Mouse (Mus musculus) retina, postnatal 1 day (tissue): ENCODE results near the gene Ppa1.

Experiments
- DNase-seq: peaks from one replicate; pipeline ENCODE4 v3.0.0-alpha.2; 2012

Ppa1 gene

GRCm38 (mm10) chr10:61696560-61696823 lies 48.1 kb downstream of the Ppa1 start:
- DNase-seq, result no peak

- no peak for DNase-seq
Measured at GRCm38 (mm10) chr10:61697028-61697427, 48.7 kb downstream of the Ppa1 start.

- no peak for DNase-seq
Measured at GRCm38 (mm10) chr10:61704663-61705062, 56.3 kb downstream of the Ppa1 start.

- DNase-seq, result no peak
Measured at GRCm38 (mm10) chr10:61706412-61707375, 58.3 kb downstream of the Ppa1 start.

- no peak for DNase-seq
Measured at GRCm38 (mm10) chr10:61713601-61714000, 65.2 kb downstream of the Ppa1 start.

GRCm38 (mm10) chr10:61714146-61714545 lies 65.8 kb downstream of the Ppa1 start:
- DNase-seq, result no peak

- DNase-seq, result peak; percentile 83
Measured at GRCm38 (mm10) chr10:61714771-61715461, 66.6 kb downstream of the Ppa1 start, which contains the start of gene Aifm2. Gene Aifm2, plus strand, starts transcription at chr10:61715263.

GRCm38 (mm10) chr10:61715462-61715837 lies 67.1 kb downstream of the Ppa1 start:
- DNase-seq, result no peak

GRCm38 (mm10) chr10:61715996-61716864 lies 67.9 kb downstream of the Ppa1 start:
- DNase-seq, result no peak

GRCm38 (mm10) chr10:61717406-61718296 lies 69.3 kb downstream of the Ppa1 start:
- no peak for DNase-seq

- no peak for DNase-seq
Measured at GRCm38 (mm10) chr10:61720331-61720730, 72.0 kb downstream of the Ppa1 start.

GRCm38 (mm10) chr10:61722215-61722614 lies 73.9 kb downstream of the Ppa1 start:
- no peak for DNase-seq

GRCm38 (mm10) chr10:61723271-61723670 lies 74.9 kb downstream of the Ppa1 start:
- no peak for DNase-seq
